Mouse (Mus musculus) lung, embryonic 14.5 days (tissue): ENCODE results near the gene Chrm2. TPM values are rescaled to one million over a fixed set of nuclear protein-coding genes. Genes with fewer than 3 reads are reported as not detected.
A peak's percentile ranks its signal among the peaks of the same experiment; 100 is the strongest.

Source experiments
- ATAC-seq: fragments of 200-750 bp; cut with Nextera tagmentation; 2 replicates; pipeline ENCODE4 v1.8.0; 2017; ENCODE audit warnings: mild to moderate bottlenecking, moderate TSS enrichment, moderate library complexity; ENCODE audit not compliant: insufficient read depth
- DNase-seq: peaks from one replicate; pipeline ENCODE4 v3.0.0-alpha.2; 2015
- H3K27ac ChIP-seq: fragments of 300-500 bp; sonication (generic); 2 replicates; pipeline ENCODE4 v1.5.1; 2014; ENCODE audit warnings: low read depth, mild to moderate bottlenecking, moderate library complexity
- H3K27me3 ChIP-seq: fragments of 300-500 bp; sonication (generic); 2 replicates; pipeline ENCODE4 v1.6.1; 2014; ENCODE audit warnings: low read length, control low read depth; ENCODE audit not compliant: insufficient read depth
- H3K36me3 ChIP-seq: fragments of 300-500 bp; sonication (generic); 2 replicates; pipeline ENCODE4 v1.6.1; 2014; ENCODE audit warnings: control low read depth; ENCODE audit not compliant: insufficient read depth
- H3K4me1 ChIP-seq: fragments of 300-500 bp; sonication (generic); 2 replicates; pipeline ENCODE4 v1.6.1; 2014; ENCODE audit warnings: antibody characterized with exemption, control low read depth; ENCODE audit not compliant: insufficient read depth
- H3K4me2 ChIP-seq: fragments of 300-500 bp; sonication (generic); 2 replicates; pipeline ENCODE4 v1.6.1; 2014; ENCODE audit warnings: mild to moderate bottlenecking
- H3K4me3 ChIP-seq: fragments of 300-500 bp; sonication (generic); 2 replicates; pipeline ENCODE4 v1.5.1; 2014; ENCODE audit warnings: low read depth, low read length
- H3K9ac ChIP-seq: fragments of 300-500 bp; sonication (generic); 2 replicates; pipeline ENCODE4 v1.6.1; 2014
- H3K9me3 ChIP-seq: fragments of 300-500 bp; sonication (generic); 2 replicates; pipeline ENCODE4 v1.6.1; 2016; ENCODE audit warnings: low read depth, low read length, control low read depth
- CTCF ChIP-seq: IDR thresholded peaks from 2 replicates; pipeline ENCODE4 v1.5.1; 2016; ENCODE audit warnings: antibody characterized with exemption, low read depth
- WGBS: fragments of 180-500 bp; shearing (Covaris S2); extraction: QIAGEN DNeasy Blood & Tissue Kit; methylation state at CpG from one replicate; pipeline ENCODE4 v1.1.7; 2014; 5-methylcytosine and 5-hydroxymethylcytosine counted together
- polyA plus RNA-seq: library from polyadenylated mRNA; unstranded; fragments of >200 nt; fragmentation: Nextera tagmentation; extraction: Ambion mirVana; gene quantifications from 2 replicates; pipeline ENCODE4 v1.2.1, GENCODE M21; 2014

Gene Chrm2
- polyA plus RNA-seq, 1 experiment from 2014 or later, result 3.5 TPM

- H3K4me2 ChIP-seq, result no peak overlapping the region
- no peaks in the 10 kb centered on the region for H3K9me3 ChIP-seq
- H3K4me3 ChIP-seq, result no peak overlapping the region
- H3K36me3 ChIP-seq, result no peaks in the 10 kb centered on the region
- no peaks in the 10 kb centered on the region for H3K27me3 ChIP-seq
- no peak overlapping the region for H3K9ac ChIP-seq
- H3K4me1 ChIP-seq, result no peaks in the 10 kb centered on the region
- ATAC-seq (no peak), DNase-seq (no peak)
- TF ChIP-seq CTCF, result no peak
- no peak overlapping the region for H3K27ac ChIP-seq
Measured at GRCm38 (mm10) chr6:36455071-36455470, 67.2 kb downstream of the Chrm2 start.

- ATAC-seq (no peak), DNase-seq (no peak)
- WGBS, result 60% methylated on average over 1 of the region's 1 CpGs
- no peak overlapping the region for H3K4me3 ChIP-seq
- TF ChIP-seq CTCF, result no peak
- H3K27me3 ChIP-seq, result no peaks in the 10 kb centered on the region
- H3K4me1 ChIP-seq, result no peaks in the 10 kb centered on the region
- no peak overlapping the region for H3K9ac ChIP-seq
- H3K9me3 ChIP-seq, result no peaks in the 10 kb centered on the region
- no peak overlapping the region for H3K27ac ChIP-seq
- no peak overlapping the region for H3K4me2 ChIP-seq
- H3K36me3 ChIP-seq, result no peaks in the 10 kb centered on the region
Measured at GRCm38 (mm10) chr6:36457015-36457414, 69.1 kb downstream of the Chrm2 start.

- Histone ChIP-seq H3K9me3 (no peaks in the 10 kb centered on the region), H3K27me3 (no peaks in the 10 kb centered on the region), H3K4me3 (no peak overlapping the region), H3K4me1 (no peaks in the 10 kb centered on the region), H3K27ac (no peak overlapping the region), H3K36me3 (no peaks in the 10 kb centered on the region), H3K4me2 (no peak overlapping the region), H3K9ac (no peak overlapping the region)
- no peak for TF ChIP-seq CTCF
- WGBS, result 81% methylated on average over 3 of the region's 3 CpGs
- ATAC-seq, result no peak
- DNase-seq, result no peak
Measured at GRCm38 (mm10) chr6:36464008-36464407, 76.1 kb downstream of the Chrm2 start.

- no peak overlapping the region for H3K27ac ChIP-seq
- 43% methylated on average over 4 of the region's 4 CpGs for WGBS
- H3K9ac ChIP-seq, result no peak overlapping the region
Measured at GRCm38 (mm10) chr6:36484132-36484665, 96.3 kb downstream of the Chrm2 start.

GRCm38 (mm10) chr6:36507008-36507663 lies 119.3 kb downstream of the Chrm2 start:
- 72% methylated on average over 7 of the region's 7 CpGs for WGBS
- H3K9ac ChIP-seq, result no peak overlapping the region
- no peak overlapping the region for H3K4me2 ChIP-seq
- DNase-seq, result no peak
- H3K4me1 ChIP-seq, result no peaks in the 10 kb centered on the region
- no peaks in the 10 kb centered on the region for H3K9me3 ChIP-seq
- no peak for TF ChIP-seq CTCF
- H3K4me3 ChIP-seq, result no peak overlapping the region
- no peaks in the 10 kb centered on the region for H3K27me3 ChIP-seq
- H3K27ac ChIP-seq, result no peak overlapping the region
- ATAC-seq, result no peak; the same call in 1 of the 2 replicates
- H3K36me3 ChIP-seq, result no peaks in the 10 kb centered on the region

More at GRCm38 (mm10) chr6:36484132-36484665, 96.3 kb downstream of the Chrm2 start:
- H3K4me2 ChIP-seq, result no peak overlapping the region
- no peaks in the 10 kb centered on the region for H3K4me1 ChIP-seq
- H3K36me3 ChIP-seq, result no peaks in the 10 kb centered on the region
- no peaks in the 10 kb centered on the region for H3K27me3 ChIP-seq
- no peak for DNase-seq
- no peak overlapping the region for H3K4me3 ChIP-seq
- no peak for TF ChIP-seq CTCF
- no peaks in the 10 kb centered on the region for H3K9me3 ChIP-seq
- no peak for ATAC-seq

GRCm38 (mm10) chr6:36507946-36508345 lies 120.1 kb downstream of the Chrm2 start:
- no peaks in the 10 kb centered on the region for H3K36me3 ChIP-seq
- H3K4me1 ChIP-seq, result no peaks in the 10 kb centered on the region
- H3K4me2 ChIP-seq, result no peak overlapping the region
- H3K27me3 ChIP-seq, result no peaks in the 10 kb centered on the region
- 25% methylated on average over 7 of the region's 7 CpGs for WGBS
- peak; percentile 40 for DNase-seq
- H3K9ac ChIP-seq, result no peak overlapping the region
- H3K9me3 ChIP-seq, result no peaks in the 10 kb centered on the region
- no peak overlapping the region for H3K4me3 ChIP-seq
- no peak for TF ChIP-seq CTCF
- H3K27ac ChIP-seq, result no peak overlapping the region
- ATAC-seq, result no peak

- H3K4me2 ChIP-seq, result no peak overlapping the region
- no peak for ATAC-seq
Measured at GRCm38 (mm10) chr6:36508469-36508868, 120.6 kb downstream of the Chrm2 start.

More at GRCm38 (mm10) chr6:36508469-36508868, 120.6 kb downstream of the Chrm2 start:
- Histone ChIP-seq H3K9me3 (no peaks in the 10 kb centered on the region), H3K9ac (no peak overlapping the region), H3K4me1 (no peaks in the 10 kb centered on the region), H3K27ac (no peak overlapping the region), H3K27me3 (no peaks in the 10 kb centered on the region), H3K36me3 (no peaks in the 10 kb centered on the region), H3K4me3 (no peak overlapping the region)
- no peak for DNase-seq
- 37% methylated on average over 2 of the region's 2 CpGs for WGBS
- TF ChIP-seq CTCF, result no peak
